Mouse (Mus musculus) bone marrow, adult 2 months (tissue): Measurements from ENCODE around the gene Shpk. TPM values are rescaled to one million over a fixed set of nuclear protein-coding genes. Genes with fewer than 3 reads are reported as not detected.

Source experiments
- H3K27ac ChIP-seq: fragments of 200-500 bp; 2 replicates; pipeline ENCODE4 v1.5.1; 2012; ENCODE audit warnings: low read depth, mild to moderate bottlenecking, control low read depth, inconsistent platforms, low read length; ENCODE audit not compliant: control insufficient read depth, poor library complexity, insufficient read depth
- H3K4me1 ChIP-seq: fragments of 200-500 bp; 2 replicates; pipeline ENCODE4 v1.6.1; 2011; ENCODE audit warnings: low read length; ENCODE audit not compliant: control insufficient read depth, insufficient read depth
- H3K4me3 ChIP-seq: fragments of 200-500 bp; replicated peaks from 2 replicates; pipeline ENCODE3; 2011; ENCODE audit warnings: mild to moderate bottlenecking, low read depth, low read length, control low read depth; ENCODE audit not compliant: control insufficient read depth
- CTCF ChIP-seq: fragments of 200-500 bp; IDR thresholded peaks from 2 replicates; pipeline ENCODE4 v1.5.1; 2011; ENCODE audit warnings: low read length, control low read depth; ENCODE audit not compliant: control insufficient read depth, insufficient read depth
- POLR2A ChIP-seq: fragments of 200-500 bp; IDR thresholded peaks from 2 replicates; pipeline ENCODE4 v1.6.1; 2011; ENCODE audit warnings: low read depth, mild to moderate bottlenecking, control low read depth, low read length, borderline replicate concordance; ENCODE audit not compliant: control insufficient read depth
- WGBS: fragments of 180-500 bp; shearing (Covaris S2); methylation state at CpG from one replicate; pipeline ENCODE4 v1.1.7; 2018; 5-methylcytosine and 5-hydroxymethylcytosine counted together
- polyA plus RNA-seq: library from polyadenylated mRNA; stranded (reverse); fragments of >200 nt; gene quantifications from 2 replicates; pipeline ENCODE4 v1.2.4, GENCODE M21; 2011; ENCODE audit warnings: low replicate concordance; ENCODE audit not compliant: missing spikeins, insufficient read depth, insufficient read length

Shpk gene
- polyA plus RNA-seq, 1 experiment, result 1.4 TPM

- H3K27ac ChIP-seq, result no peak overlapping the region
- no peak overlapping the region for H3K4me3 ChIP-seq
- no peaks in the 10 kb centered on the region for H3K4me1 ChIP-seq
- TF ChIP-seq CTCF (no peak), POLR2A (no peak)
Measured at GRCm38 (mm10) chr11:73258664-73259063, 59.4 kb downstream of the Shpk start.

GRCm38 (mm10) chr11:73260457-73260856 lies 61.2 kb downstream of the Shpk start:
- Histone ChIP-seq H3K4me3 (no peak overlapping the region), H3K27ac (no peak overlapping the region), H3K4me1 (no peaks in the 10 kb centered on the region)
- 70% methylated on average over 3 of the region's 3 CpGs for WGBS
- no peak for TF ChIP-seq POLR2A
- TF ChIP-seq CTCF, result no peak

DNA sequence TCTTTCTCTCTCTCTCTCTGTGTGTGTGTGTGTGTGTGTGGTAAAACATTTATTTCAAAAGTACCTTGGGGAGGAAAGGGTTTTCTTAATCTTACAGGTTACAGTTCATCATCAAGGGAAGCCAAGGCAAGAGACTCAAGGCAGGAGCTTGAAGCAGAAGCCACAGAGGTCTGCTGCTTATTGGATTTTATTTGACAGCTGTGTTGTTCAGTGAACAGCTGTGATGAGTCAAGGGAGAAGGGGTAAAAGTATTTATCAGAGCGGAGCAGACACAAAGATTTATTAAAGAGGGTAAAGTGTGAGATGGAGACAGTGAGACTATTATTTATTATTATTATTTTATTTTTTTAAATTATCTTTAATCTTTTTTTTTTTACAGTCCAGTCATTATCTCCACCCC lies 62.1 kb downstream of the Shpk start:
- Histone ChIP-seq H3K4me1 (no peaks in the 10 kb centered on the region), H3K4me3 (no peak overlapping the region), H3K27ac (no peak overlapping the region)
- TF ChIP-seq POLR2A (no peak), CTCF (no peak)
- 88% methylated on average over 1 of the region's 1 CpGs for WGBS

DNA sequence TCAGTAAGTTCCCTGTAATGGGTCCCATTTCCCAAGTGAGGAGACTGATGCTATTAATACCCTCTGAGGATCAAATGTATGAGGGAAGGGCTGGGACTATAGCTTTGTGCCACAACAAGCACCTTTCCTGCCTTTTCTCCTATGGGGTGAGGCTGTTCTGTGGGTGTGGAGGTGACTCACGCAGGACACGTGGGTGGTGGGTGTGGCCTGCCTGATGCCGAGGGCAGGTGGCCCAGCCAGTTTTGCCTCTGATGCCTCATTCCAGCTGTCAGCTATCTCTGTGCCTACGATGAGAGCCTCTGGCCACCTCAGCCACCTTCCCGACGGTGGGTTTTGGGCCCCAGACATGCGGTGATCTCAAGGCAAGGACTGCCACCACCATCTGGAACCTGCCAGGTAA lies 68.0 kb downstream of the Shpk start, which contains the start of gene Trpv3:
TSS of gene Trpv3 (plus strand) at position 122 of the 400 bp plus-strand sequence.
- no peaks in the 10 kb centered on the region for H3K4me1 ChIP-seq
- H3K4me3 ChIP-seq, result no peak within 1 kb of the TSS
- TF ChIP-seq POLR2A, result no peak
- H3K27ac ChIP-seq, result no peak within 1 kb of the TSS
- 85% methylated on average over 7 of the region's 7 CpGs for WGBS

Other genes with a start within 250 kb of the Shpk start
- gene Atp2a3, start 238.3 kb upstream of the Shpk start, polyA plus RNA-seq, result 153 and 281 TPM in 2 replicates
- 19.8 and 31.7 TPM in 2 replicates for gene P2rx1, start 200.4 kb upstream of the Shpk start, polyA plus RNA-seq
- 3.3 and 8.7 TPM in 2 replicates for gene Camkk1, start 180.5 kb upstream of the Shpk start, polyA plus RNA-seq
- 6.8 and 8.0 TPM in 2 replicates for gene Ncbp3, start 151.7 kb upstream of the Shpk start, polyA plus RNA-seq
- gene Itgae, start 108.9 kb upstream of the Shpk start, polyA plus RNA-seq, result 1.2 TPM in 1 of 2 replicates, not detected in the other
- gene Haspin, start 61.2 kb upstream of the Shpk start, polyA plus RNA-seq, result 8.7 and 15.2 TPM in 2 replicates
- gene P2rx5, start 39.0 kb upstream of the Shpk start, polyA plus RNA-seq, result 0.85 TPM in 1 of 2 replicates, not detected in the other
- gene Emc6, start 22.4 kb upstream of the Shpk start, polyA plus RNA-seq, result 34.9 and 46.1 TPM in 2 replicates
- gene Tax1bp3, start 22.4 kb upstream of the Shpk start, polyA plus RNA-seq, result 5.4 and 9.9 TPM in 2 replicates
- gene Ctns, start 418 bp upstream of the Shpk start, polyA plus RNA-seq, result 9.3 and 10.2 TPM in 2 replicates
- not detected in 2 replicates for gene Trpv1, start 34.8 kb downstream of the Shpk start, polyA plus RNA-seq
- not detected in 2 replicates for gene Trpv3, start 67.9 kb downstream of the Shpk start, polyA plus RNA-seq
- 1.7 and 2.0 TPM in 2 replicates for gene Aspa, start 130.1 kb downstream of the Shpk start, polyA plus RNA-seq
- not detected in 2 replicates for gene Gm49340, start 130.3 kb downstream of the Shpk start, polyA plus RNA-seq
- not detected in 2 replicates for gene Spata22, start 130.3 kb downstream of the Shpk start, polyA plus RNA-seq
- not detected in 2 replicates for gene Olfr20, start 151.3 kb downstream of the Shpk start, polyA plus RNA-seq
- gene Olfr376, start 171.8 kb downstream of the Shpk start, polyA plus RNA-seq, result not detected in 2 replicates
- not detected in 2 replicates for gene Olfr1, start 200.2 kb downstream of the Shpk start, polyA plus RNA-seq
- not detected in 2 replicates for gene Olfr378, start 229.0 kb downstream of the Shpk start, polyA plus RNA-seq